Mouse (Mus musculus): ENCODE data around the gene Camsap2. TPM values are rescaled to one million over a fixed set of nuclear protein-coding genes. Genes with fewer than 3 reads are reported as not detected.

Gene Camsap2
- polyA plus RNA-seq, 1 experiment from 2014 or later: 5.8 TPM

- H3K4me3 ChIP-seq (replicated peaks): peak overlapping the region; percentile 93
- peak overlapping the region; percentile 97 for H3K9ac ChIP-seq
- peak overlapping the region; percentile 90 for H3K4me2 ChIP-seq
- no peak for DNase-seq
- peak overlapping the region; percentile 98 for H3K27ac ChIP-seq
- peaks cover 66% of the 10 kb centered on the region for H3K4me1 ChIP-seq (replicated peaks)
- WGBS (ENCODE audit: insufficient replicate concordance): 4% methylated on average over 1 of the region's 1 CpGs
- no peaks in the 10 kb centered on the region for H3K9me3 ChIP-seq (replicated peaks)
- no peak for ATAC-seq (ENCODE audit: low read depth)
- no peaks in the 10 kb centered on the region for H3K27me3 ChIP-seq
- H3K36me3 ChIP-seq: peaks cover 27% of the 10 kb centered on the region
Observed at GRCm38 (mm10) chr1:136344281-136344680, 1.6 kb downstream of the Camsap2 start.

GRCm38 (mm10) chr1:136343727-136344126, 2.2 kb downstream of the Camsap2 start:
- Histone ChIP-seq H3K4me2 (peak overlapping the region; percentile 90), H3K36me3 (peaks cover 30% of the 10 kb centered on the region), H3K4me1 (replicated peaks) (peaks cover 61% of the 10 kb centered on the region), H3K9ac (peak overlapping the region; percentile 97), H3K4me3 (replicated peaks) (peak overlapping the region; percentile 93), H3K9me3 (replicated peaks) (no peaks in the 10 kb centered on the region), H3K27me3 (no peaks in the 10 kb centered on the region), H3K27ac (peak overlapping the region; percentile 77)
- WGBS (ENCODE audit: insufficient replicate concordance): 41% methylated on average over 7 of the region's 7 CpGs
- DNase-seq: no peak
- no peak for ATAC-seq (ENCODE audit: low read depth)

GRCm38 (mm10) chr1:136340541-136340940, 5.4 kb downstream of the Camsap2 start:
- Histone ChIP-seq H3K4me3 (replicated peaks) (no peak overlapping the region), H3K27ac (no peak overlapping the region), H3K4me1 (replicated peaks) (peaks cover 37% of the 10 kb centered on the region), H3K4me2 (no peak overlapping the region), H3K27me3 (no peaks in the 10 kb centered on the region), H3K9ac (no peak overlapping the region), H3K36me3 (peaks cover 36% of the 10 kb centered on the region), H3K9me3 (replicated peaks) (no peaks in the 10 kb centered on the region)
- ATAC-seq (ENCODE audit: low read depth) (no peak), DNase-seq (no peak)
- WGBS (ENCODE audit: insufficient replicate concordance): 81% methylated on average over 3 of the region's 3 CpGs

GRCm38 (mm10) chr1:136334743-136335142, 11.2 kb downstream of the Camsap2 start:
- H3K4me2 ChIP-seq: no peak overlapping the region
- H3K9ac ChIP-seq: no peak overlapping the region
- DNase-seq (no peak), ATAC-seq (ENCODE audit: low read depth) (no peak)
- 0 out of 2 replicates have a peak, but pooled peaks cover 4% of the 10 kb centered on the region for H3K4me1 ChIP-seq (replicated peaks)
- no peak overlapping the region for H3K4me3 ChIP-seq (replicated peaks)
- H3K27ac ChIP-seq: no peak overlapping the region
- WGBS (ENCODE audit: insufficient replicate concordance): 90% methylated on average over 10 of the region's 10 CpGs
- no peaks in the 10 kb centered on the region for H3K9me3 ChIP-seq (replicated peaks)
- H3K36me3 ChIP-seq: peaks cover 46% of the 10 kb centered on the region
- H3K27me3 ChIP-seq: no peaks in the 10 kb centered on the region

GRCm38 (mm10) chr1:136333512-136333911, 12.4 kb downstream of the Camsap2 start:
- DNase-seq: no peak

GRCm38 (mm10) chr1:136333071-136333470, 12.8 kb downstream of the Camsap2 start:
- H3K36me3 ChIP-seq: peaks cover 51% of the 10 kb centered on the region
- H3K9ac ChIP-seq: no peak overlapping the region
- no peak for ATAC-seq (ENCODE audit: low read depth)
- no peaks in the 10 kb centered on the region for H3K9me3 ChIP-seq (replicated peaks)
- no peak overlapping the region for H3K4me2 ChIP-seq
- H3K4me1 ChIP-seq (replicated peaks): 0 out of 2 replicates have a peak, but pooled peaks cover 9% of the 10 kb centered on the region
- no peaks in the 10 kb centered on the region for H3K27me3 ChIP-seq
- H3K4me3 ChIP-seq (replicated peaks): no peak overlapping the region
- no peak for DNase-seq
- 84% methylated on average over 7 of the region's 7 CpGs for WGBS (ENCODE audit: insufficient replicate concordance)
- H3K27ac ChIP-seq: no peak overlapping the region

More at GRCm38 (mm10) chr1:136333512-136333911, 12.4 kb downstream of the Camsap2 start:
- 88% methylated on average over 3 of the region's 3 CpGs for WGBS (ENCODE audit: insufficient replicate concordance)
- no peak for ATAC-seq (ENCODE audit: low read depth)
- 0 out of 2 replicates have a peak, but pooled peaks cover 4% of the 10 kb centered on the region for H3K4me1 ChIP-seq (replicated peaks)
- H3K4me3 ChIP-seq (replicated peaks): no peak overlapping the region
- peaks cover 47% of the 10 kb centered on the region for H3K36me3 ChIP-seq
- H3K27ac ChIP-seq: no peak overlapping the region
- no peaks in the 10 kb centered on the region for H3K27me3 ChIP-seq
- H3K9me3 ChIP-seq (replicated peaks): no peaks in the 10 kb centered on the region
- H3K4me2 ChIP-seq: no peak overlapping the region
- H3K9ac ChIP-seq: no peak overlapping the region

GRCm38 (mm10) chr1:136331836-136332235, 14.1 kb downstream of the Camsap2 start:
- ATAC-seq (ENCODE audit: low read depth) (no peak), DNase-seq (no peak)
- peaks cover 54% of the 10 kb centered on the region for H3K36me3 ChIP-seq
- no peak overlapping the region for H3K4me3 ChIP-seq (replicated peaks)
- no peak overlapping the region for H3K4me2 ChIP-seq
- no peak overlapping the region for H3K9ac ChIP-seq
- H3K27me3 ChIP-seq: no peaks in the 10 kb centered on the region
- no peak overlapping the region for H3K27ac ChIP-seq
- 88% methylated on average over 4 of the region's 4 CpGs for WGBS (ENCODE audit: insufficient replicate concordance)
- no peaks in the 10 kb centered on the region for H3K9me3 ChIP-seq (replicated peaks)
- 0 out of 2 replicates have a peak, but pooled peaks cover 9% of the 10 kb centered on the region for H3K4me1 ChIP-seq (replicated peaks)

GRCm38 (mm10) chr1:136329426-136329825, 16.5 kb downstream of the Camsap2 start:
- H3K9ac ChIP-seq: no peak overlapping the region
- no peaks in the 10 kb centered on the region for H3K9me3 ChIP-seq (replicated peaks)
- H3K4me1 ChIP-seq (replicated peaks): 0 out of 2 replicates have a peak, but pooled peaks cover 12% of the 10 kb centered on the region
- DNase-seq (no peak), ATAC-seq (ENCODE audit: low read depth) (no peak)
- H3K27me3 ChIP-seq: no peaks in the 10 kb centered on the region
- H3K4me3 ChIP-seq (replicated peaks): no peak overlapping the region
- H3K36me3 ChIP-seq: peaks cover 52% of the 10 kb centered on the region
- no peak overlapping the region for H3K27ac ChIP-seq
- H3K4me2 ChIP-seq: no peak overlapping the region
- 85% methylated on average over 4 of the region's 4 CpGs for WGBS (ENCODE audit: insufficient replicate concordance)

GRCm38 (mm10) chr1:136328640-136329039, 17.3 kb downstream of the Camsap2 start:
- ATAC-seq (ENCODE audit: low read depth) (no peak), DNase-seq (no peak)
- Histone ChIP-seq H3K36me3 (peaks cover 54% of the 10 kb centered on the region), H3K9me3 (replicated peaks) (no peaks in the 10 kb centered on the region), H3K9ac (no peak overlapping the region), H3K4me2 (no peak overlapping the region), H3K27ac (no peak overlapping the region), H3K27me3 (no peaks in the 10 kb centered on the region), H3K4me1 (replicated peaks) (0 out of 2 replicates have a peak, but pooled peaks cover 12% of the 10 kb centered on the region), H3K4me3 (replicated peaks) (no peak overlapping the region)
- 82% methylated on average over 2 of the region's 2 CpGs for WGBS (ENCODE audit: insufficient replicate concordance)

GRCm38 (mm10) chr1:136327638-136328037, 18.3 kb downstream of the Camsap2 start:
- Histone ChIP-seq H3K4me2 (no peak overlapping the region), H3K4me1 (replicated peaks) (0 out of 2 replicates have a peak, but pooled peaks cover 16% of the 10 kb centered on the region), H3K9me3 (replicated peaks) (no peaks in the 10 kb centered on the region), H3K27me3 (no peaks in the 10 kb centered on the region), H3K9ac (no peak overlapping the region), H3K36me3 (peaks cover 63% of the 10 kb centered on the region), H3K27ac (no peak overlapping the region), H3K4me3 (replicated peaks) (no peak overlapping the region)
- ATAC-seq (ENCODE audit: low read depth): no peak
- no peak for DNase-seq
- 94% methylated on average over 3 of the region's 3 CpGs for WGBS (ENCODE audit: insufficient replicate concordance)

GRCm38 (mm10) chr1:136325933-136326332, 20.0 kb downstream of the Camsap2 start:
- Histone ChIP-seq H3K4me2 (no peak overlapping the region), H3K4me3 (replicated peaks) (no peak overlapping the region), H3K27me3 (no peaks in the 10 kb centered on the region), H3K27ac (no peak overlapping the region), H3K9ac (no peak overlapping the region), H3K4me1 (replicated peaks) (0 out of 2 replicates have a peak, but pooled peaks cover 16% of the 10 kb centered on the region), H3K36me3 (peaks cover 60% of the 10 kb centered on the region), H3K9me3 (replicated peaks) (no peaks in the 10 kb centered on the region)
- DNase-seq (no peak), ATAC-seq (ENCODE audit: low read depth) (no peak)
- WGBS (ENCODE audit: insufficient replicate concordance): 60% methylated on average over 4 of the region's 4 CpGs

- H3K9me3 ChIP-seq (replicated peaks): no peaks in the 10 kb centered on the region
- 83% methylated on average over 4 of the region's 4 CpGs for WGBS (ENCODE audit: insufficient replicate concordance)
Observed at GRCm38 (mm10) chr1:136322331-136322730, 23.6 kb downstream of the Camsap2 start.

More at GRCm38 (mm10) chr1:136322331-136322730, 23.6 kb downstream of the Camsap2 start:
- no peak overlapping the region for H3K4me2 ChIP-seq
- peaks cover 51% of the 10 kb centered on the region for H3K36me3 ChIP-seq
- peaks cover 23% of the 10 kb centered on the region for H3K4me1 ChIP-seq (replicated peaks)
- no peak overlapping the region for H3K9ac ChIP-seq
- ATAC-seq (ENCODE audit: low read depth): no peak
- no peak for DNase-seq
- no peak overlapping the region for H3K27ac ChIP-seq
- no peak overlapping the region for H3K4me3 ChIP-seq (replicated peaks)
- no peaks in the 10 kb centered on the region for H3K27me3 ChIP-seq

All from liver, embryonic 13.5 days (tissue).